Mouse (Mus musculus) gastrocnemius, adult 8-10 months (tissue): ENCODE results near the gene Mmaa. TPM values are rescaled to one million over a fixed set of nuclear protein-coding genes. Genes with fewer than 3 reads are reported as not detected.

Experiments used
- DNase-seq, 2 experiments: peaks; one replicate each; pipeline ENCODE4 v3.0.0; 2022; ENCODE audit warnings: low spot score in 2 of 2
- total RNA-seq, 4 experiments: library from RNA; stranded (reverse); gene quantifications; 2 replicates each; pipeline ENCODE4 v1.2.4; 2022

Gene Mmaa
- 10 to 100 TPM; 14.9 to 18.5 (median 17.3) TPM for total RNA-seq

GRCm38 (mm10) chr8:79294610-79295275 lies at the start of gene Mmaa:
Mmaa (minus strand) TSS chr8:79294937.
- peak; percentile 95 to 97 for DNase-seq

- DNase-seq, result no peak
Observed at GRCm38 (mm10) chr8:79341236-79341635, 46.5 kb upstream of the Mmaa start.

GRCm38 (mm10) chr8:79339555-79339954 lies 44.8 kb upstream of the Mmaa start:
- no peak for DNase-seq

- no peak for DNase-seq
Observed at GRCm38 (mm10) chr8:79338619-79339018, 43.9 kb upstream of the Mmaa start.

GRCm38 (mm10) chr8:79332109-79332900 lies 37.6 kb upstream of the Mmaa start:
- no peak for DNase-seq

GRCm38 (mm10) chr8:79331571-79331970 lies 36.8 kb upstream of the Mmaa start:
- no peak for DNase-seq

- DNase-seq, result peak in 1 of 2 experiments; percentile 17
Observed at GRCm38 (mm10) chr8:79331017-79331416, 36.3 kb upstream of the Mmaa start.

- no peak for DNase-seq
Observed at GRCm38 (mm10) chr8:79329735-79330134, 35.0 kb upstream of the Mmaa start.

GRCm38 (mm10) chr8:79329182-79329581 lies 34.4 kb upstream of the Mmaa start:
- DNase-seq, result no peak

GRCm38 (mm10) chr8:79325510-79325909 lies 30.8 kb upstream of the Mmaa start:
- no peak for DNase-seq

- no peak for DNase-seq
Observed at GRCm38 (mm10) chr8:79324928-79325327, 30.2 kb upstream of the Mmaa start.

GRCm38 (mm10) chr8:79324036-79324435 lies 29.3 kb upstream of the Mmaa start:
- DNase-seq, result no peak

GRCm38 (mm10) chr8:79323121-79323520 lies 28.4 kb upstream of the Mmaa start:
- DNase-seq, result no peak

GRCm38 (mm10) chr8:79310801-79311200 lies 16.1 kb upstream of the Mmaa start:
- no peak for DNase-seq

GRCm38 (mm10) chr8:79305941-79306340 lies 11.2 kb upstream of the Mmaa start:
- DNase-seq, result no peak

- no peak for DNase-seq
Observed at GRCm38 (mm10) chr8:79301548-79301947, 6.8 kb upstream of the Mmaa start.

GRCm38 (mm10) chr8:79299704-79300103 lies 5.0 kb upstream of the Mmaa start:
- DNase-seq, result no peak

- DNase-seq, result peak; percentile 40 to 57
Observed at GRCm38 (mm10) chr8:79297763-79298162, 3.0 kb upstream of the Mmaa start.

GRCm38 (mm10) chr8:79295276-79296105 lies 754 bp upstream of the Mmaa start:
- no peak for DNase-seq

- DNase-seq, result no peak
Observed at GRCm38 (mm10) chr8:79293841-79294240, 896 bp downstream of the Mmaa start.

GRCm38 (mm10) chr8:79292712-79293264 lies 1.9 kb downstream of the Mmaa start:
- no peak for DNase-seq

GRCm38 (mm10) chr8:79289592-79289991 lies 5.1 kb downstream of the Mmaa start:
- DNase-seq, result no peak
